Mouse (Mus musculus) kidney, embryonic 14.5 days (tissue): ENCODE data around the gene Olfr287. TPM values are rescaled to one million over a fixed set of nuclear protein-coding genes. Genes with fewer than 3 reads are reported as not detected.

ENCODE experiments used
- ATAC-seq: fragments of 200-750 bp; cut with Nextera tagmentation; 2 replicates; pipeline ENCODE4 v1.8.0; 2017; ENCODE audit warnings: moderate number of reproducible peaks, mild to moderate bottlenecking, moderate TSS enrichment, moderate library complexity; ENCODE audit not compliant: low FRiP score, low TSS enrichment
- H3K27ac ChIP-seq: fragments of 300-500 bp; sonication (generic); 2 replicates; pipeline ENCODE4 v1.5.1; 2014; ENCODE audit warnings: low read depth, mild to moderate bottlenecking, low read length, moderate library complexity, mixed read lengths
- H3K27me3 ChIP-seq: fragments of 300-500 bp; sonication (generic); 2 replicates; pipeline ENCODE4 v1.6.1; 2014; ENCODE audit warnings: mild to moderate bottlenecking, low read length; ENCODE audit not compliant: control insufficient read depth, insufficient read depth
- H3K36me3 ChIP-seq: fragments of 300-500 bp; sonication (generic); 2 replicates; pipeline ENCODE4 v1.6.1; 2014; ENCODE audit warnings: low read length, mixed read lengths; ENCODE audit not compliant: control insufficient read depth, insufficient read depth
- H3K4me1 ChIP-seq: fragments of 300-500 bp; sonication (generic); 2 replicates; pipeline ENCODE4 v1.6.1; 2014; ENCODE audit warnings: low read length, mixed read lengths; ENCODE audit not compliant: control insufficient read depth, insufficient read depth
- H3K4me2 ChIP-seq: fragments of 300-500 bp; sonication (generic); replicated peaks from 2 replicates; pipeline ENCODE4 v1.6.1; 2014; ENCODE audit warnings: low read depth, mild to moderate bottlenecking, low read length
- H3K4me3 ChIP-seq: fragments of 300-500 bp; sonication (generic); 2 replicates; pipeline ENCODE4 v1.5.1; 2014; ENCODE audit warnings: mild to moderate bottlenecking, low read length
- H3K9ac ChIP-seq: fragments of 300-500 bp; sonication (generic); 2 replicates; pipeline ENCODE4 v1.6.1; 2014; ENCODE audit warnings: low read depth, mild to moderate bottlenecking, low read length, moderate library complexity
- H3K9me3 ChIP-seq: fragments of 300-500 bp; sonication (generic); 2 replicates; pipeline ENCODE4 v1.6.1; 2016; ENCODE audit warnings: low read length; ENCODE audit not compliant: control insufficient read depth
- WGBS: fragments of 180-500 bp; shearing (Covaris S2); extraction: QIAGEN DNeasy Blood & Tissue Kit; methylation state at CpG from one replicate; pipeline ENCODE4 v1.1.7; 2014; 5-methylcytosine and 5-hydroxymethylcytosine counted together
- polyA plus RNA-seq: library from polyadenylated mRNA; unstranded; fragments of >200 nt; fragmentation: Nextera tagmentation; extraction: Ambion mirVana; gene quantifications from 2 replicates; pipeline ENCODE4 v1.2.1, GENCODE M21; 2014

Olfr287 gene
- polyA plus RNA-seq, 1 experiment from 2014 or later, result not detected

- no peak for ATAC-seq
- WGBS, result 69% methylated on average over 5 of the region's 5 CpGs
- no peaks in the 10 kb centered on the region for H3K36me3 ChIP-seq
- no peak overlapping the region for H3K9ac ChIP-seq
- H3K9me3 ChIP-seq, result no peaks in the 10 kb centered on the region
- no peak overlapping the region for H3K27ac ChIP-seq
- H3K4me3 ChIP-seq, result no peak overlapping the region
- H3K4me2 ChIP-seq, result no peak overlapping the region
- no peaks in the 10 kb centered on the region for H3K27me3 ChIP-seq
- no peaks in the 10 kb centered on the region for H3K4me1 ChIP-seq
These were observed 6.7 kb downstream of the Olfr287 start for GRCm38 (mm10) chr15:98214130-98214529.

DNA sequence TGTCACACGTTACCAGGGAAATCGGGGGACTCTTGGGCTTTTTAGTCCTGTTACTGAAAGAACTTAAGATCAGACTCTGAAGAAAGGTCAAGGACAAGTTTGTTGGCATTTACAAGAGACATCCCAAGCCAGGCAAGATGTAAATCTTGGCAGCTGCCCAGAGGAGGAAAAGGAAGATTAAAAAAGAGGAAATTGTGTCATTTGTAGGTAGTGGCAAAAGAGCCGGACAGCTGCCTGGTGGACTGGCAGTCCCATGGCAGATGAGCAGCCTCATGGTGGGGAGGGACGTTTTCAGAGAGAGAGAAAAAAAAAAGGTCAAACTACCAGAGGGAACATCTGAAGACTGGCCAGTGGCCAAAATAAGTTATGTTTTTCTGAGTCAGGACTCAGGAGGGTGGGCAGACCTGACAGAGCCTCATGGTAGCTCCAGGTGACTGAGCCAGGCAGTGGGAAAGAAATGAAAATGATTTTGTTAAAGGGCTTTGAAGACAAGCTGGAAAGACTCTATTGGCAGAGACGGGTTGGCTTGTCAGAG, 7.5 kb downstream of the Olfr287 start:
- H3K27me3 ChIP-seq, result no peaks in the 10 kb centered on the region
- ATAC-seq, result no peak
- no peaks in the 10 kb centered on the region for H3K9me3 ChIP-seq
- no peak overlapping the region for H3K4me2 ChIP-seq
- no peaks in the 10 kb centered on the region for H3K4me1 ChIP-seq
- H3K36me3 ChIP-seq, result no peaks in the 10 kb centered on the region
- H3K9ac ChIP-seq, result no peak overlapping the region
- no peak overlapping the region for H3K27ac ChIP-seq
- no peak overlapping the region for H3K4me3 ChIP-seq
- WGBS, result 69% methylated on average over 5 of the region's 5 CpGs

- H3K4me1 ChIP-seq, result no peaks in the 10 kb centered on the region
- WGBS, result 69% methylated on average over 7 of the region's 7 CpGs
- H3K27ac ChIP-seq, result no peak overlapping the region
- ATAC-seq, result no peak
- H3K36me3 ChIP-seq, result no peaks in the 10 kb centered on the region
- no peak overlapping the region for H3K9ac ChIP-seq
- no peaks in the 10 kb centered on the region for H3K27me3 ChIP-seq
- H3K9me3 ChIP-seq, result no peaks in the 10 kb centered on the region
- H3K4me2 ChIP-seq, result no peak overlapping the region
- no peak overlapping the region for H3K4me3 ChIP-seq
These were observed 11.2 kb downstream of the Olfr287 start for GRCm38 (mm10) chr15:98209676-98210075.

- Histone ChIP-seq H3K4me3 (no peak within 1 kb of the TSS), H3K27me3 (no peaks in the 10 kb centered on the region), H3K4me1 (no peaks in the 10 kb centered on the region), H3K9me3 (no peaks in the 10 kb centered on the region), H3K4me2 (no peak within 1 kb of the TSS), H3K36me3 (no peaks in the 10 kb centered on the region), H3K27ac (no peak within 1 kb of the TSS), H3K9ac (no peak within 1 kb of the TSS)
- no peak for ATAC-seq
- 62% methylated on average over 3 of the region's 3 CpGs for WGBS
These were observed 25.4 kb downstream of the Olfr287 start, which contains the start of gene Olfr288 for GRCm38 (mm10) chr15:98195442-98195841. Gene Olfr288 (minus strand): TSS chr15:98195542.

GRCm38 (mm10) chr15:98184456-98184855, 36.4 kb downstream of the Olfr287 start:
- peaks cover 9% of the 10 kb centered on the region; the same call in 1 of the 2 replicates for H3K4me1 ChIP-seq
- H3K27me3 ChIP-seq, result no peaks in the 10 kb centered on the region
- no peak overlapping the region for H3K9ac ChIP-seq
- H3K9me3 ChIP-seq, result no peaks in the 10 kb centered on the region
- no peaks in the 10 kb centered on the region for H3K36me3 ChIP-seq
- H3K27ac ChIP-seq, result no peak overlapping the region
- no peak overlapping the region for H3K4me2 ChIP-seq
- no peak overlapping the region for H3K4me3 ChIP-seq
- no peak for ATAC-seq
- 66% methylated on average over 4 of the region's 4 CpGs for WGBS

DNA sequence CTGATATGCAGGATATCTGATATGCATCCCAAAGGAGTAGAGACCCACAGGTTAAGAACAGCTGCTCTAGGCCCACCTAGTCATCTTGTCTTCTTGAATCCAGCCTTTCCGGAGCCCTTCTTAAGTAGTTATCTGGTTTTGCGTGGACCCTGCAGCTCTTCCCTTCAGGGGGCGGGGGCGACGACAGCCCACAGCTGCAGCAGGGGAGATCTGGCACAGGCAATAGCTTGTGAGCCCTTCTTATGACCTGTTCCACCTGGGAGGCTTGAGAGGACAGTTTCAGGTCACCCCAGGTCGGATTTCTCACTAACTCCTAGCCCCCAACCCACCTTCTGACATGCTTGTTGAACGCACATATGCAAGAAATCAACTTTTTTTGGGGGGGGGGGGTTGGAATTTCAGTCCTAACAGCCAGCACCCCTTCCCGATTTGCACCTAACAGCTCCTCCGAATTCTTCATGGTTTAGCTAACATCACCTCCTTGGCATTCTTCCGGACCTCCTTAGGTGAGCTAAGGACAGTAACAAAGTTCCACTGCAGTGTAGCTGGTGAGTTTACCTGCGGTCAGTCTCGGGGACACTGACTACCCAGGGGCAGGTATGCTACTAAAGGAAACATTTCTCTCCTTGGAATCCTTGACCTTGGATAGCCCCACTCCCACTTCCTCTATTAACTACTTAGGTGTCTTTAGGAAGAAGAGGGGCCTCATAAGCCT, 38.8 kb downstream of the Olfr287 start:
- no peak overlapping the region for H3K9ac ChIP-seq
- peak overlapping the region; percentile 47; the same call in 1 of the 2 replicates for H3K27ac ChIP-seq
- peaks cover 9% of the 10 kb centered on the region; the same call in 1 of the 2 replicates for H3K4me1 ChIP-seq
- H3K27me3 ChIP-seq, result no peaks in the 10 kb centered on the region
- no peak overlapping the region for H3K4me2 ChIP-seq
- 48% methylated on average over 12 of the region's 12 CpGs for WGBS
- no peak for ATAC-seq
- H3K9me3 ChIP-seq, result no peaks in the 10 kb centered on the region
- H3K36me3 ChIP-seq, result no peaks in the 10 kb centered on the region
- no peak overlapping the region for H3K4me3 ChIP-seq

- H3K4me2 ChIP-seq, result peak overlapping the region; percentile 73
- H3K9me3 ChIP-seq, result no peaks in the 10 kb centered on the region
- peak overlapping the region; percentile 66; the same call in 1 of the 2 replicates for H3K27ac ChIP-seq
- H3K27me3 ChIP-seq, result no peaks in the 10 kb centered on the region
- under 1% methylated on average over 30 of the region's 30 CpGs for WGBS
- H3K4me1 ChIP-seq, result peaks cover 9% of the 10 kb centered on the region; the same call in 1 of the 2 replicates
- H3K4me3 ChIP-seq, result peak overlapping the region; percentile 47
- H3K36me3 ChIP-seq, result no peaks in the 10 kb centered on the region
- peak overlapping the region; percentile 42 for H3K9ac ChIP-seq
- peak; percentile 98 for ATAC-seq
These were observed 39.6 kb downstream of the Olfr287 start for GRCm38 (mm10) chr15:98181132-98181711.

DNA sequence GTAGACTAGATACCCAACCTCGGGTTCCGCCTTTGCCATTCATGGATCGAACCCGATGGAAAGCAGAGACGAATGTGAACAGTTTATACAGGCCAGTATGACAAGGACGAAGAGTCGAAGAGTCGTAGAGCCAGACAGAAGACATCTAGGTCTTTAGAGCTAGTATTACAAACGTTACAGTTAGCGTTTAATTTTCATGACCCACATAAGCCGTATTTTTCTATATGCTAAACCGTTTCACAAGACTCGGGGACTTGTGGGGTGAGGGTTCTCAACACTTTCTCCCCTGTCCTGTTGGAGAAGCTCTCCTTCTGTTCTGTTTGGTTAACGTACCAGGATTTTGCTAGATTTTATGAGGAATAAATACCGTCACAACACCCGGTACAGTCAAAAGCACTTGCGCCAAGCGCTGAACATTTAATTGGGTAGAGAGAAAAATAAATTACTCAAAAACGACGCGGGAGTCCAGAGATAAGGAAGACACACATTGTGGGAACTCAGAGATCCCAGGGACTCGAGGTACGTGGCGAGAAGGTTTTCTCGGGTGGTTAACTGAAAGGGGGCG, 40.2 kb downstream of the Olfr287 start:
- ATAC-seq, result 0 out of 2 replicates have a peak, but pooled peaks have one; percentile 2
- H3K27ac ChIP-seq, result peak overlapping the region; percentile 66; the same call in 1 of the 2 replicates
- 6% methylated on average over 26 of the region's 26 CpGs for WGBS
- H3K9ac ChIP-seq, result peak overlapping the region; percentile 42
- H3K27me3 ChIP-seq, result no peaks in the 10 kb centered on the region
- H3K4me3 ChIP-seq, result peak overlapping the region; percentile 47
- H3K4me2 ChIP-seq, result peak overlapping the region; percentile 73
- no peaks in the 10 kb centered on the region for H3K36me3 ChIP-seq
- no peaks in the 10 kb centered on the region for H3K9me3 ChIP-seq
- peaks cover 9% of the 10 kb centered on the region; the same call in 1 of the 2 replicates for H3K4me1 ChIP-seq
